Mouse (Mus musculus) embryonic facial prominence, embryonic 14.5 days (tissue): Measurements from ENCODE around the gene Ak2. TPM values are rescaled to one million over a fixed set of nuclear protein-coding genes. Genes with fewer than 3 reads are reported as not detected.

Experiments used
- ATAC-seq: fragments of 200-750 bp; cut with Nextera tagmentation; 2 replicates; pipeline ENCODE4 v1.8.0; 2017; ENCODE audit warnings: low read depth, moderate number of reproducible peaks, moderate TSS enrichment
- DNase-seq: peaks from one replicate; pipeline ENCODE4 v3.0.0-alpha.2; 2015; ENCODE audit warnings: low spot score
- H3K27ac ChIP-seq: fragments of 300-500 bp; sonication (generic); replicated peaks from 2 replicates; pipeline ENCODE4 v1.5.1; 2014; ENCODE audit warnings: low read depth, mild to moderate bottlenecking, low read length, moderate library complexity
- H3K27me3 ChIP-seq: fragments of 300-500 bp; sonication (generic); replicated peaks from 2 replicates; pipeline ENCODE4 v1.6.1; 2014; ENCODE audit warnings: low read length; ENCODE audit not compliant: control insufficient read depth, insufficient read depth
- H3K36me3 ChIP-seq: fragments of 300-500 bp; sonication (generic); 2 replicates; pipeline ENCODE4 v1.6.1; 2014; ENCODE audit warnings: low read length, mixed read lengths; ENCODE audit not compliant: control insufficient read depth, insufficient read depth
- H3K4me1 ChIP-seq: fragments of 300-500 bp; sonication (generic); 2 replicates; pipeline ENCODE4 v1.6.1; 2014; ENCODE audit warnings: antibody characterized with exemption, low read length; ENCODE audit not compliant: control insufficient read depth, insufficient read depth
- H3K4me2 ChIP-seq: fragments of 300-500 bp; sonication (generic); 2 replicates; pipeline ENCODE4 v1.6.1; 2014; ENCODE audit warnings: low read depth, mild to moderate bottlenecking, low read length, moderate library complexity, mixed read lengths
- H3K4me3 ChIP-seq: fragments of 300-500 bp; sonication (generic); 2 replicates; pipeline ENCODE4 v1.5.1; 2014; ENCODE audit warnings: low read depth, mild to moderate bottlenecking, low read length
- H3K9ac ChIP-seq: fragments of 300-500 bp; sonication (generic); 2 replicates; pipeline ENCODE4 v1.6.1; 2014; ENCODE audit warnings: low read depth, mild to moderate bottlenecking, low read length, moderate library complexity, mixed read lengths
- H3K9me3 ChIP-seq: fragments of 300-500 bp; sonication (generic); 2 replicates; pipeline ENCODE4 v1.6.1; 2016; ENCODE audit warnings: low read length; ENCODE audit not compliant: control insufficient read depth
- WGBS: fragments of 180-500 bp; shearing (Covaris S2); extraction: QIAGEN DNeasy Blood & Tissue Kit; methylation state at CpG from one replicate; pipeline ENCODE4 v1.1.7; 2014; 5-methylcytosine and 5-hydroxymethylcytosine counted together
- polyA plus RNA-seq: library from polyadenylated mRNA; unstranded; fragments of >200 nt; fragmentation: Nextera tagmentation; extraction: Ambion mirVana; gene quantifications from 2 replicates; pipeline ENCODE4 v1.2.1, GENCODE M21; 2014

Ak2 gene
- polyA plus RNA-seq, 1 experiment from 2014 or later: 142 TPM

DNA sequence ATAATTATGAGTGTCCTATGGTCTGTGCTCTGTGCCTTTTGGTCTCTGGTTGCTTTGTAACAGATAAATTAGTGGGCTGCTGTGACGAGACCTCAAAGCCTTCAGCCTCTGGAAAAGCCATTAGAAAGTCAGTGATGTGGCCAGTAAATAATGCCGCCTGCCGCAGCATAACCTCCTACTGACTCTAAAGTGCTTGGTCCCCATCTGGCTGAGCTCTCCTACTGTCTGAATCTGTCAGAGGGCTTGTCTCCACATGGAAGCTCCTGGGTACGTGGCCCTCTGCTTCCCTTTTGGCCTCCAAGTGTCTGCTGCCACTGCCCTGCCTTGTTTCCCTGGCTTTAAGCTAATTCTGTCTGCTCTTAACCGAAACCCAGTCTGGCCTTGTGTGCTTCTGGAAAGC, 17.8 kb downstream of the Ak2 start:
- DNase-seq: no peak
- Histone ChIP-seq H3K36me3 (peaks cover 60% of the 10 kb centered on the region), H3K27me3 (no peaks in the 10 kb centered on the region), H3K4me3 (no peak overlapping the region), H3K4me2 (no peak overlapping the region), H3K27ac (no peak overlapping the region), H3K4me1 (no peaks in the 10 kb centered on the region), H3K9me3 (no peaks in the 10 kb centered on the region), H3K9ac (no peak overlapping the region)
- ATAC-seq: no peak
- 66% methylated on average over 5 of the region's 5 CpGs for WGBS

DNA sequence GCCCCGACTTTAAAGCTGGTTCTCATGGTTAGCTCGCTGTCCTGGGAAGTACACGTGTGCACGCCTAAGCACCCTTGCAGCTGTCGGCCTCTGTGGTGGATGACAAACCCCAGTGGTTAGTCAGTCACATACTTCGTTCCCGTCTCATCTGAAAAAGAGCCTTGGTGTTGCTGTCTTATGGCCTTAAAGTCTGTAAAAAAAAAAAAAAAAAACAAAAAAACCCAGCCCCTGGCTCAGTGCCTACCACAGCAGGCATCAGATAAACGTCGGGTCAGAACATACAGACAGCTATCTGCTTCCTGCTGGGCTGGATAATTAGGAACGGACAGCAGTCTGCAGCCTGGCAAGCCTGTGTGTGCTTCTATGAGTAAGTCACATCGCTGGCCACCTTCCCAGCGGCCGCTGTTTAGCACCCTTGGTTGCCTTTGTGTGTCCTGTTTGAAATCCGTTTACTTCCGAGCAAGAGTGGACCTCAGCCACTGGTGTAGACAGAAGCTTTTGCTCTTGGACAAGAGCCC, 19.9 kb downstream of the Ak2 start:
- no peak for ATAC-seq
- no peak overlapping the region for H3K4me3 ChIP-seq
- peak overlapping the region; percentile 28; the same call in 1 of the 2 replicates for H3K27ac ChIP-seq
- peaks cover 9% of the 10 kb centered on the region; the same call in 1 of the 2 replicates for H3K4me1 ChIP-seq
- H3K9me3 ChIP-seq: no peaks in the 10 kb centered on the region
- DNase-seq: no peak
- peaks cover 45% of the 10 kb centered on the region for H3K36me3 ChIP-seq
- H3K27me3 ChIP-seq: no peaks in the 10 kb centered on the region
- H3K4me2 ChIP-seq: no peak overlapping the region
- WGBS: 48% methylated on average over 15 of the region's 15 CpGs
- no peak overlapping the region for H3K9ac ChIP-seq

DNA sequence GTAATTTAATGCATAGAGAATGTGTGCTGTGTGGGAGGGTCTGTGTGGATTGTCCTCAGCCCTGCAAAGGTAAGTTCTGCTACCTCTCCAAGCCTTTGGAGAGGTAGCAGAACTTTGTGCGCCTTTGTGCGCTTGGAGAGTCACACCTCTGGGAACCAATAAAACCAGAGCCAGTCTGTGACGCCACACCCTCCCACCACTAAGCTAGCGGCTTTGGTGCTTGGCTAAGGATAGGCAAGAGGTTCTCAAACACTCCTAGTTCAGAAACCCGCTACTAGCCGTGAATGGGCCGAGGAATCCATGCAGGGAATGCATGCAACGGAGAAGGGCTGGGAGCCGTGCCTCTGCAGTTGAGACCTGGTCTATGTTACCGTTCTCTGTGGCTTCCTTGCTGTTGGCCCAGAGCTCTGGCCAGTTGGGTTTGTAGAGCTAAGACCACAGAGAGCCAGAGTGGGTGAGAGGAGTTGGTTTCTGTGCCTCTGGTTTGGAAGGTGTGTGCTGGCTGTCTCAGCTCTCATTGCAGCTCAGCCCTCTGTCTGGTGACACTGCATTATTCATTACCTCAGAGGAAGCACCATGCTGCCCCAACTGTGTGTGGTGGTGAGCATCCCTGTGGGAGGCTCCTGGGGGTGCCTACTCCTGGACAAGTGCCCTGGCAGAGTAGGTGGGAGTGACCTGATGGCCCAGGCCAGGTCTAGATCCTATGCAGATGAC, 21.6 kb downstream of the Ak2 start:
- Histone ChIP-seq H3K27me3 (no peaks in the 10 kb centered on the region), H3K9me3 (no peaks in the 10 kb centered on the region), H3K27ac (no peak overlapping the region), H3K9ac (no peak overlapping the region), H3K4me1 (peaks cover 9% of the 10 kb centered on the region; the same call in 1 of the 2 replicates), H3K36me3 (peaks cover 28% of the 10 kb centered on the region), H3K4me2 (no peak overlapping the region), H3K4me3 (no peak overlapping the region)
- no peak for ATAC-seq
- no peak for DNase-seq
- WGBS: 61% methylated on average over 10 of the region's 10 CpGs

DNA sequence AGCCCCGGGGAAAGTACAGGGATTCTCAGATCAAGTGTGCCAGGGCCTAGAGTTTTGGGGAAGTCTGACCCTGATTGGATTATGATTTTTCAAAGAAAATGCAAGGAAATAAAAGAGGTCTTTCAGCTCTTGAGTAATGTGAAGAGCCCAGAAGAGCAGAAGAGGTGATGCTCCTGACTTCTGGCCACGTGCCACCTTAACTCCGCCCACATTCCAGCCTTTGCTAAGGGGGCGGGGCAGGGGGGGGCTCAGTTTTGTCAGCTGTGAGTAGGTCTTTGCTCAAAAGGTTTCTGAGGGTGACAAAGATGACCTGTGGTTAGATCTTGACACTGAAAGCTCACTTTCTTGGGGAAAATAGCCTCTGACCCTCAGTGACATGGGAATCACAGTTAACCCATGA, 24.6 kb downstream of the Ak2 start:
- no peaks in the 10 kb centered on the region for H3K9me3 ChIP-seq
- H3K4me1 ChIP-seq: peaks cover 9% of the 10 kb centered on the region; the same call in 1 of the 2 replicates
- no peak overlapping the region for H3K4me3 ChIP-seq
- WGBS: 32% methylated on average over 4 of the region's 4 CpGs
- H3K9ac ChIP-seq: no peak overlapping the region
- 0 out of 2 replicates have a peak, but pooled peaks cover 6% of the 10 kb centered on the region for H3K36me3 ChIP-seq
- peak overlapping the region; percentile 4; the same call in 1 of the 2 replicates for H3K4me2 ChIP-seq
- ATAC-seq: no peak
- H3K27ac ChIP-seq: no peak overlapping the region
- no peaks in the 10 kb centered on the region for H3K27me3 ChIP-seq
- DNase-seq: no peak

DNA sequence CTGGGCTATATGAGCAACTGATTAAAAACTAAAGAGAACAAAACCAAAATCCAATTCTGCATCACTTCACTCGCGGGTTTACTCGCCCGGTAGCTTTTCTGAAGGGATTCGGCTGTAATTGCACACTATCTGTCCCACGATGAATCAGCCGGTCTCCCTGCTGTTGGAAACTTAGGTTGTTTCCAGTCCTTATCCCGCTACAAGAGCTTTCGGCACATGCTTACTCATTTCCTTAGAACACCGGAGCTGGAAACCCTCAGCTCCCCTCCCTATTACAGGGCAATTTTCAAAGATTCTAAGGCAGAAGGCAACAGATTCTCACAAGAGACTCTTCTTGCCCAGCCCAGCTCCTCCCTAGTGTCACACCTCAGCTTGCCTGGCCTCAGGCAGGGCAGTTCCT, 25.4 kb downstream of the Ak2 start:
- no peak for ATAC-seq

DNA sequence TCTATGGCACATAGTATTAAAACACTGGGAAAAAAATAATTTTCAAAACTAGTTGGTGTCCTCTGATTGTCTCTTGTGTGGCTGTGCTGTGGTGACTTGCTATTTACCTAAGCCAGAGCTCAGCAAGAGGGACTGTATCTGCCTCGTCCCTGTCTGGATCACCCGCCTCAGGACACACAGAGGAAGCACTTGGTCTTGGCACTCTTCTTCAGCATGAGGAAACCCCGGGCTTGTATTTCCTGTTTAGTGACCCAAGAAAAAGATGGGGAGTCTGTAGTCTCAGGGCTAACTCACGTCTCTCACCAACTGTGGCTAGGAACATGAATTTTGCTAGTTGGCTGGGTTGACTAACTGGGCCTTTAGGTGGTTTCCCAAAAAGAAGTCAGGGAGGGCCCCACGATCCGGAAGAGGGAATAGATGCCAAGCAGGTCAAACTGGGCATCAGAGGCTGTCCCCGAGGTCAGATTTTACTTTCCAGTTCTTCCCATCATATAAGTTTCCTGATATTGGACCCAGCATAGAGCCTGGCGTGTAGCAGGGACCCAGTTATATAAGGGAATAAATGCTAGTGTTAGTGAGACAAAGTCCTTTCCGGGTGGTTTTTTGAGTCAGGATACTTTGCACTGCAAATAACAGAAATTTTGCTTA, 27.2 kb downstream of the Ak2 start:
- Histone ChIP-seq H3K4me1 (peaks cover 9% of the 10 kb centered on the region; the same call in 1 of the 2 replicates), H3K4me2 (no peak overlapping the region), H3K9ac (no peak overlapping the region), H3K36me3 (no peaks in the 10 kb centered on the region), H3K9me3 (no peaks in the 10 kb centered on the region), H3K27ac (no peak overlapping the region), H3K27me3 (no peaks in the 10 kb centered on the region), H3K4me3 (no peak overlapping the region)
- ATAC-seq (no peak), DNase-seq (no peak)
- WGBS: 81% methylated on average over 9 of the region's 9 CpGs

More for the DNA sequence above, 25.4 kb downstream of the Ak2 start:
- Histone ChIP-seq H3K36me3 (no peaks in the 10 kb centered on the region), H3K4me2 (no peak overlapping the region), H3K27me3 (no peaks in the 10 kb centered on the region), H3K27ac (no peak overlapping the region), H3K9me3 (no peaks in the 10 kb centered on the region), H3K9ac (no peak overlapping the region), H3K4me1 (peaks cover 9% of the 10 kb centered on the region; the same call in 1 of the 2 replicates), H3K4me3 (no peak overlapping the region)
- no peak for DNase-seq
- 86% methylated on average over 10 of the region's 10 CpGs for WGBS

DNA sequence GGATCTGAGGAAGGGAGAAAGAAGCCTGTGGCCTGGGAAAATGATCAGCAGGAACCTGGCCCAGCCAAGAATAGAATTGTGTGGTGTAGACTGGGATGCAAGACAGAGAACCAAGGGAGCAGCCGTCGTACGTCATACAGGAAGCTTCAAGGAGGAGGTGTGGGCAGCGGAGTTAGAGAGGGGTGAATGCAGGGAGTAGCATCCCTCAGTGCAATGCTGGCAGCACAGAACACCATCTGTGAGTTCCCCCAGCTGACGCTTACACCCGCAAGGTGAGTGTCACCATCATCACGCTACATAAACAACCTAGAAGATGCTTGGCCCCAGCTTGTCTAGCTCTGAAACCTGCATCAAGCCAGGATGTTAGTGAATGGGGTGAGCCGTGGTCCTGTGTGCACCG, 28.0 kb downstream of the Ak2 start:
- ATAC-seq (no peak), DNase-seq (no peak)
- Histone ChIP-seq H3K4me2 (no peak overlapping the region), H3K9ac (no peak overlapping the region), H3K36me3 (no peaks in the 10 kb centered on the region), H3K27me3 (no peaks in the 10 kb centered on the region), H3K9me3 (no peaks in the 10 kb centered on the region), H3K4me1 (peaks cover 9% of the 10 kb centered on the region; the same call in 1 of the 2 replicates), H3K4me3 (no peak overlapping the region), H3K27ac (no peak overlapping the region)
- 72% methylated on average over 9 of the region's 9 CpGs for WGBS

DNA sequence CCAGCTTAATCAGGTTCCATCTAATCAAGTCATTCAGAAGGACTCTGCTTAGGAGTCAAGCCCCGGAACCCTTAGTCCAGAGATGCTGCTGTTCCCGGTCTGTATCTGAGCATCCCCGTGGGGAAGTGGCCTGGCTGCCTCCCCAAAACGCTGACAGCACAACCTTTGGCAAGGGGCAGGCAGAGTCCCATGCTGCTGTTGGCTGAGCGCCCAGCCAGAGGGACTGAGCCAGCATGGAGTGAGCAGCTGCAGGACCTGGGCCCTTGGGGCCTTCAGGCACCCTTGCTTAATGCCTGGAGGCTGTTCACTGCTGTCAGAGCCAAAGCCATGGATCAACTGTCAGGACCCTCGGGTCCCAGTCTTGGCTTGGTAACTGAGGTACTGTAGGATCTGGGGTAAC, 28.7 kb downstream of the Ak2 start:
- no peaks in the 10 kb centered on the region for H3K27me3 ChIP-seq
- DNase-seq (peak; percentile 67), ATAC-seq (peak; percentile 30; the same call in 1 of the 2 replicates)
- no peak overlapping the region for H3K27ac ChIP-seq
- no peak overlapping the region for H3K9ac ChIP-seq
- peaks cover 9% of the 10 kb centered on the region; the same call in 1 of the 2 replicates for H3K4me1 ChIP-seq
- H3K4me3 ChIP-seq: no peak overlapping the region
- H3K4me2 ChIP-seq: no peak overlapping the region
- 52% methylated on average over 6 of the region's 6 CpGs for WGBS
- no peaks in the 10 kb centered on the region for H3K9me3 ChIP-seq
- H3K36me3 ChIP-seq: no peaks in the 10 kb centered on the region
